Mouse (Mus musculus): Measurements from ENCODE around the gene Tnks1bp1.
A peak's percentile ranks its signal among the peaks of the same experiment; 100 is the strongest.

Tnks1bp1 gene

GRCm38 (mm10) chr2:85038336-85038735 is 9.5 kb upstream of the Tnks1bp1 start:
- no peak for DNase-seq (ENCODE audit: low read depth, low spot score)

- no peak for DNase-seq (ENCODE audit: low read depth, low spot score)
Measured at GRCm38 (mm10) chr2:85043623-85044022, 4.2 kb upstream of the Tnks1bp1 start.

GRCm38 (mm10) chr2:85046222-85046621 is 1.6 kb upstream of the Tnks1bp1 start:
- no peak for DNase-seq (ENCODE audit: low read depth, low spot score)

GRCm38 (mm10) chr2:85047081-85047480 is 741 bp upstream of the Tnks1bp1 start:
- no peak for DNase-seq (ENCODE audit: low read depth, low spot score)

GRCm38 (mm10) chr2:85048168-85048751 is 438 bp downstream of the Tnks1bp1 start:
- DNase-seq (ENCODE audit: low read depth, low spot score), result peak; percentile 45

- DNase-seq (ENCODE audit: low read depth, low spot score), result no peak
Measured at GRCm38 (mm10) chr2:85049277-85049676, 1.5 kb downstream of the Tnks1bp1 start.

- peak; percentile 48 for DNase-seq (ENCODE audit: low read depth, low spot score)
Measured at GRCm38 (mm10) chr2:85050001-85050634, 2.3 kb downstream of the Tnks1bp1 start.

- DNase-seq (ENCODE audit: low read depth, low spot score), result no peak
Measured at GRCm38 (mm10) chr2:85050746-85051145, 2.9 kb downstream of the Tnks1bp1 start.

GRCm38 (mm10) chr2:85053192-85053816 is 5.5 kb downstream of the Tnks1bp1 start:
- no peak for DNase-seq (ENCODE audit: low read depth, low spot score)

GRCm38 (mm10) chr2:85056711-85057110 is 8.9 kb downstream of the Tnks1bp1 start:
- no peak for DNase-seq (ENCODE audit: low read depth, low spot score)

GRCm38 (mm10) chr2:85059677-85060076 is 11.9 kb downstream of the Tnks1bp1 start:
- no peak for DNase-seq (ENCODE audit: low read depth, low spot score)

- DNase-seq (ENCODE audit: low read depth, low spot score), result no peak
Measured at GRCm38 (mm10) chr2:85060591-85061060, 12.8 kb downstream of the Tnks1bp1 start.

GRCm38 (mm10) chr2:85061107-85061541 is 13.3 kb downstream of the Tnks1bp1 start:
- no peak for DNase-seq (ENCODE audit: low read depth, low spot score)

- DNase-seq (ENCODE audit: low read depth, low spot score), result no peak
Measured at GRCm38 (mm10) chr2:85065141-85065875, 17.5 kb downstream of the Tnks1bp1 start.

GRCm38 (mm10) chr2:85066937-85067336 is 19.1 kb downstream of the Tnks1bp1 start:
- DNase-seq (ENCODE audit: low read depth, low spot score), result no peak

GRCm38 (mm10) chr2:85067903-85068625 is 20.2 kb downstream of the Tnks1bp1 start:
- DNase-seq (ENCODE audit: low read depth, low spot score), result no peak

- no peak for DNase-seq (ENCODE audit: low read depth, low spot score)
Measured at GRCm38 (mm10) chr2:85068626-85069025, 20.8 kb downstream of the Tnks1bp1 start.

- DNase-seq (ENCODE audit: low read depth, low spot score), result no peak
Measured at GRCm38 (mm10) chr2:85070086-85070485, 22.3 kb downstream of the Tnks1bp1 start.

GRCm38 (mm10) chr2:85071921-85072320 is 24.1 kb downstream of the Tnks1bp1 start:
- no peak for DNase-seq (ENCODE audit: low read depth, low spot score)

- DNase-seq (ENCODE audit: low read depth, low spot score), result no peak
Measured at GRCm38 (mm10) chr2:85073751-85074150, 25.9 kb downstream of the Tnks1bp1 start.

Measured in embryo, embryonic 11.5 days (tissue).